Mouse (Mus musculus) cerebellum, postnatal 36 days (tissue): ENCODE measurements around the gene Mast3.

Experiments used
- DNase-seq, 2 experiments: peaks; one replicate each; pipeline ENCODE4 v3.0.0; 2021 to 2022; ENCODE audit warnings: mixed read lengths in 2 of 2

Gene Mast3

GRCm38 (mm10) chr8:70802786-70803510 is 1.9 kb downstream of the Mast3 start:
- no peak for DNase-seq

- no peak for DNase-seq
These were observed 3.0 kb downstream of the Mast3 start for GRCm38 (mm10) chr8:70801830-70802229.

- DNase-seq = no peak
These were observed 3.7 kb downstream of the Mast3 start for GRCm38 (mm10) chr8:70801156-70801555.

GRCm38 (mm10) chr8:70800648-70801047 is 4.2 kb downstream of the Mast3 start:
- DNase-seq = no peak

GRCm38 (mm10) chr8:70798281-70798680 is 6.6 kb downstream of the Mast3 start:
- DNase-seq = no peak

GRCm38 (mm10) chr8:70797081-70798070 is 7.5 kb downstream of the Mast3 start:
- peak; percentile 67 to 79 for DNase-seq

- no peak for DNase-seq
These were observed 8.3 kb downstream of the Mast3 start for GRCm38 (mm10) chr8:70796403-70797080.

GRCm38 (mm10) chr8:70795370-70795769 is 9.5 kb downstream of the Mast3 start:
- no peak for DNase-seq

- DNase-seq = no peak
These were observed 10.6 kb downstream of the Mast3 start for GRCm38 (mm10) chr8:70794215-70794614.

GRCm38 (mm10) chr8:70792700-70793099 is 12.2 kb downstream of the Mast3 start:
- peak in 1 of 2 experiments; percentile 67 for DNase-seq

- DNase-seq = peak; percentile 82 to 89
These were observed 12.7 kb downstream of the Mast3 start for GRCm38 (mm10) chr8:70791975-70792691.

GRCm38 (mm10) chr8:70791294-70791701 is 13.6 kb downstream of the Mast3 start:
- no peak for DNase-seq

- no peak for DNase-seq
These were observed 14.0 kb downstream of the Mast3 start for GRCm38 (mm10) chr8:70790846-70791245.

- DNase-seq = no peak
These were observed 15.8 kb downstream of the Mast3 start for GRCm38 (mm10) chr8:70789046-70789445.

- DNase-seq = peak; percentile 86 to 89
These were observed 16.8 kb downstream of the Mast3 start for GRCm38 (mm10) chr8:70787941-70788667.

- DNase-seq = no peak
These were observed 17.8 kb downstream of the Mast3 start for GRCm38 (mm10) chr8:70787051-70787445.

GRCm38 (mm10) chr8:70786291-70787050 is 18.4 kb downstream of the Mast3 start:
- DNase-seq = no peak

GRCm38 (mm10) chr8:70780093-70780492 is 24.8 kb downstream of the Mast3 start:
- DNase-seq = no peak

- DNase-seq = peak; percentile 98 to 99
These were observed 28.1 kb downstream of the Mast3 start, which contains the start of gene Pik3r2 for GRCm38 (mm10) chr8:70776496-70777444. Gene Pik3r2, minus strand, starts transcription at chr8:70776713.
